Mouse (Mus musculus) stomach, postnatal 0 days (tissue): ENCODE measurements around the gene Rpl15. TPM values are rescaled to one million over a fixed set of nuclear protein-coding genes. Genes with fewer than 3 reads are reported as not detected.

Source experiments
- ATAC-seq: fragments of 200-750 bp; cut with Nextera tagmentation; 2 replicates; pipeline ENCODE4 v1.8.0; 2017; ENCODE audit not compliant: low FRiP score, low TSS enrichment
- DNase-seq: peaks from one replicate; pipeline ENCODE4 v3.0.0-alpha.2; 2016; ENCODE audit warnings: low spot score
- H3K27ac ChIP-seq: fragments of 300-500 bp; sonication (generic); replicated peaks from 2 replicates; pipeline ENCODE4 v1.5.1; 2014; ENCODE audit warnings: mild to moderate bottlenecking, control low read depth
- H3K27me3 ChIP-seq: fragments of 300-500 bp; sonication (generic); 2 replicates; pipeline ENCODE4 v1.6.1; 2014; ENCODE audit warnings: low read length; ENCODE audit not compliant: control insufficient read depth, insufficient read depth
- H3K36me3 ChIP-seq: fragments of 300-500 bp; sonication (generic); 2 replicates; pipeline ENCODE4 v1.6.1; 2014; ENCODE audit warnings: low read length, mixed read lengths; ENCODE audit not compliant: control insufficient read depth, insufficient read depth
- H3K4me1 ChIP-seq: fragments of 300-500 bp; sonication (generic); replicated peaks from 2 replicates; pipeline ENCODE4 v1.6.1; 2014; ENCODE audit warnings: antibody characterized with exemption; ENCODE audit not compliant: control insufficient read depth, insufficient read depth
- H3K4me2 ChIP-seq: fragments of 300-500 bp; sonication (generic); replicated peaks from 2 replicates; pipeline ENCODE4 v1.6.1; 2014; ENCODE audit warnings: low read depth, mild to moderate bottlenecking, control low read depth, moderate library complexity
- H3K4me3 ChIP-seq: fragments of 300-500 bp; sonication (generic); 2 replicates; pipeline ENCODE4 v1.5.1; 2014; ENCODE audit warnings: low read depth, low read length, control low read depth
- H3K9ac ChIP-seq: fragments of 300-500 bp; sonication (generic); 2 replicates; pipeline ENCODE4 v1.6.1; 2014; ENCODE audit warnings: mild to moderate bottlenecking, low read length, control low read depth, mixed read lengths
- H3K9me3 ChIP-seq: fragments of 300-500 bp; sonication (generic); 2 replicates; pipeline ENCODE4 v1.6.1; 2016; ENCODE audit warnings: low read length; ENCODE audit not compliant: control insufficient read depth
- CTCF ChIP-seq: IDR thresholded peaks from 2 replicates; pipeline ENCODE4 v1.5.1; 2016; ENCODE audit warnings: antibody characterized with exemption, low read depth, mild to moderate bottlenecking, moderate library complexity
- EP300 ChIP-seq: optimal IDR thresholded peaks from 2 replicates; pipeline ENCODE3; 2016; ENCODE audit warnings: antibody characterized with exemption
- WGBS: fragments of 180-500 bp; shearing (Covaris S2); extraction: QIAGEN DNeasy Blood & Tissue Kit; methylation state at CpG from one replicate; pipeline ENCODE4 v1.1.7; 2014; 5-methylcytosine and 5-hydroxymethylcytosine counted together
- polyA plus RNA-seq: library from polyadenylated mRNA; unstranded; fragments of >200 nt; fragmentation: Nextera tagmentation; extraction: Ambion mirVana; gene quantifications from 2 replicates; pipeline ENCODE4 v1.2.1, GENCODE M21; 2015

The Rpl15 gene
- polyA plus RNA-seq, 1 experiment from 2014 or later: 389 TPM

DNA sequence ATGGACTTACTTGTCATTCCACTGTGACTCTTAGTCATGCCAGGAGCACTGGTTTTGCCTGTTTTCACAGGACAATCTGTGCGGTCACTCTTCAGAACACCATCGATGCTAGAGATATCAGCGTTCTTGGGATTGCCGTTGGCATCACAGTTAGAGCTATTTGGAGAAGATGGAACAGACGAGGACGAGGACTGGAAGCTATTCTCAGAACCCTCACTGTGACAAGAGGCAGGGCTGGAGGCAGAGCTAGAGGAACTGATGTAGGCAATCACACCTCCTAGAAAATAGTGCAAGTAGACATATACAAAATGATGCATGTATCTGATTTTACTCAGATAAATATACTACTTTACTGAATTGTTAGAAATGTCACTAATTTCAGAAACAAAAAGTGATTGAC is 49.2 kb downstream of the Rpl15 start:
- TF ChIP-seq EP300: no peak
- no peak for TF ChIP-seq CTCF
- H3K4me1 ChIP-seq: no peaks in the 10 kb centered on the region
- no peaks in the 10 kb centered on the region for H3K27me3 ChIP-seq
- ATAC-seq (no peak), DNase-seq (no peak)
- no peak overlapping the region for H3K4me2 ChIP-seq
- H3K36me3 ChIP-seq: no peaks in the 10 kb centered on the region
- no peaks in the 10 kb centered on the region for H3K9me3 ChIP-seq
- H3K9ac ChIP-seq: no peak overlapping the region
- no peak overlapping the region for H3K27ac ChIP-seq
- 89% methylated on average over 6 of the region's 6 CpGs for WGBS
- H3K4me3 ChIP-seq: no peak overlapping the region

Other genes with a start within 250 kb of the Rpl15 start
- 11.1 and 13.0 TPM in 2 replicates for gene Nr1d2, start 32.3 kb downstream of the Rpl15 start, polyA plus RNA-seq
- gene Nkiras1, start 255 bp downstream of the Rpl15 start, polyA plus RNA-seq: 14.2 and 15.9 TPM in 2 replicates
- gene Ube2e1, start 60.5 kb upstream of the Rpl15 start, polyA plus RNA-seq: 104 TPM in 2 replicates